Mouse (Mus musculus): ENCODE data around the gene Irf2bp2. TPM values are rescaled to one million over a fixed set of nuclear protein-coding genes. Genes with fewer than 3 reads are reported as not detected.

Irf2bp2 gene
- polyA plus RNA-seq (2015; fragmentation: Nextera tagmentation; extraction: Ambion mirVana): 14.9 and 20.3 TPM in 2 replicates

DNA sequence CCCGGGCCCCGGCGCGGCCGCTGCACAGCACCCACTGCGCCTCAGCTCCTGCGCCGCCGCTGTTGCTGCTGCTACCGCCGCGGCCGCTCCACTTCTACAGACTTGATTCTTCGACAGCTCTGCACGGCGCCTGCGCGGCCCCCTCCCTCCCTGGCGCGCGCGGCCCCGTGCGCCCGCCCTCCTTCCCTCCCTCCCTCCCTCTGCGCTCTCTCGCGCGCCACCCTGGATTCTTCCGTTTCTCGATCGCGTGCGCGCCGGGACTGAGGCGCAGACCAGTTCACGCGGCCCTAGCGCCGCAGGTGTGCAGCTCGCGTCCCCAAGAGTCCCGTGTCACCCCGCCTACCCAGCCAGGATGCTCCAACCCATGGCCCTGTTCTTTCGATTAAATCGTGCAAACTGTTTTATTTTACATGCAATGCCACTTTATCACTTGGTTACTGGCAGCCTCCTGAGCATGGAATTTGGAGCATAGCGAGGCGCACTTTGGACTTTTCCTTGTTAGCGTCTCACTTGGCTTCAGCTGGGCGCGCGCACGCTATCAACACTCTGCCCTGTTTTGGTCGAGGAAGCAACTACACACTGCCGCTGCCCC is at the start of gene Irf2bp2:
Gene Irf2bp2, minus strand, starts transcription at position 98 of the 592 bp plus-strand sequence.
- peak; percentile 98 for DNase-seq (ENCODE audit: low spot score)

DNA sequence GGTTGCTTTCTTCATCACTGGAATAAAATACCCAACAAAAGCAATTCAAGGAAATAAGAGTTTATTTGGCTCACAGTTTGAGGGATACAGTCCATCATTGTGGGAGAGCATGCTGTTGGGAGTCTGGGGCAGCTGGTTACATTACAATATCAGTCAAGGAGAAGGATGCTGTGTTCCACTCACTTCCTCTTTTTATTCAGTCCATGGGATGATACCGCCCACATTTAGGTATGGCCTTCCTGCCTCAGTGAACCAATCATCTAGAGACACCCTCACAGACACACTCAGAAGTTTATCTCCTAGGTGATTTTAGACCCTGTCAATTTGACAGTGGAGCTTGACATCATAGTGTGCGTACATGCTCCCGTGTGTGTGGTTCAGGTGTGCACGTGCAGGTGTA is 48.9 kb upstream of the Irf2bp2 start:
- no peak for DNase-seq (ENCODE audit: low spot score)

DNA sequence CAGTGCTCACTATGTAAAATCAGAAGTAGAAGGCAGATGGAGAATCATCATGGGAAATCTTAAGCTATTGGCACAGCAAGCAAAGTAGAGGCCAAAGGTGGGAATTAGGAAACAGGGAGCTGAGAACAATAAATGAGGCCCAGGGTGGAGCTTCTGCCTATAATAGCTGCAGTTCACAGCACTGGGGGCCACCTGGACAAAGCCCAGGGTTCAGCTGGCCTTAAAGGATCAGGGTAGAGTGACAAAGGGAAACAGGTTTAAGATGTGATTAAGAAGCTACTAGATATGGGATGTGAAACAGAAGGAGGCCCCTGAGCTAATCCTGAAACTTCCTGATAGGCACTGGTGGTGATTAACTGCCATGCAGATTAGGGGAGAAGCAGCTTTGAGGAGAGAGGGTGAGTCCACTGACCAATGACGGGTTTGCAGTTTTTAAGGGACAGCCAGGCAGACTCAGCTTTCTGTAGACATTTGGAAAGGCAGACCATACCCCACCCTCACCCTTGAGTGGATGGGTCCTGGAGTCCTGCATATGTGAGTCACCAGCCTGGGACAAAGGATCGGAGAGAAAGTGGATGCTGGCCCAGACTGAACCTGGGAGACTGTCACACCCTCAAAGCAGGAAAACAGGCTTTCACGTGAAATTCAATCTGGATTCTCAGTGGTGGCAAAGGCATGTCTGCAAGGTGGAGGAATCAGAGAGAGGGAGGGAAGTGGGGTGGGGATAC is 47.9 kb upstream of the Irf2bp2 start:
- no peak for DNase-seq (ENCODE audit: low spot score)

DNA sequence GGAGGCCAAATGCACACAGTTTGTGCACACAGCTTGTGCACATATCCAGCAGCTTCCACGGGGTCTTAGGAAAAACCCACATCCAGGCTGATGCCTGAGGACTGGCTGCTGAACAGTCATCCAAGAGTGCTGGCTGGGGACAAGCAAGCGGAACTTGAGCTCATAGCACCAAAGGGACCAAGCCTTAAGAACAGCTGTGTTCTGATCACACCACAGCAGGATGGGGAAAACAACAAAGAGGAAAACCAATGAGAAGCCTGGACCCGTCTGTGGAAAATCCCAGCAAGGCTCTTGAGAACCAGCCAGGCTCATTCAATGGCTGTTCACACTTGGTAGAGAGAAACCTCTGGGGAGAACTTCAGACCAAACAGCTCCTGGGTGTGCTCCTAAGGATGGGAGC is 45.4 kb upstream of the Irf2bp2 start:
- no peak for DNase-seq (ENCODE audit: low spot score)

DNA sequence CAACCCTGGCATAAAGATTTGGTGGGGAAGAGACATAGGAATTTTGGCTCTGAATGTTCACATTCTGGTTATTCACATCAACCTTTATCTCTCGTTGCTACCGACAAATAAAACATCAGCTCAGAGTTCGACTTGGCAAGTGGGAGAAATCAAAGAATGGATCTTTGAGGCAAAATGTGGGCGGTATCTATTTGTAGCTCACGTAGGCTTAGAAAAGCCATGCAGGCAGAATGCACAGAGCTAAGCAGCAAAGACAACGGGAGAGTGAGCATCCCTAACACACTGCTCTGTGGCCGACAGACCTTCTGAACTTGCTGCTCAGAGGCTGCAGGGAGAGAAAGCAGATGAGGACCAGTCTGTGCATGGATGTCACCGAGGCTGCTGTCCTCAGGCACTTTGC is 44.2 kb upstream of the Irf2bp2 start:
- no peak for DNase-seq (ENCODE audit: low spot score)

DNA sequence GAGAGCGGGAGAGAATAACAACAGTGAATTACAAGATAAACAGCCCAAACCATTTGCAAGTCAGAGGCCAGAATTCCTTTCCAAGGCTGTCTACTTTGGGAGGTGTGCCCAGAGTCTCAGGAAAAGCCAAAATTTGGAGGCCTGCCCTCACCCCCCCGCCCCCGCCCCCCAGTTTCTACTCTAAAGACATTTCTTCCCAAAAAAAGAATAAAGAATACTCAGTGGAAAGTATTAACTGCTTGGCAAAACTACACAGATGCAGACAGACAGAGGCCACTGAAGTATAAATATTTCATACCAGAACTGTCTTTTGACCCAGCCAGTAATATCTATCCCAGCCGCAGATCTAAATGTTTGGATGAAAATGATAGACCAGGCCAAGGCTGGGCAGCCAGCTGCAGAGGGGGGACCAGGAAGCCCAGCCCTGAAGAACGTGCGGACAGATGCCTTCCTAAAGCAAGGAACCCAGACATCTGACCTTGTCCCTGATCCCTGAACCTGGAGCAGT is 40.8 kb upstream of the Irf2bp2 start:
- DNase-seq (ENCODE audit: low spot score): no peak

DNA sequence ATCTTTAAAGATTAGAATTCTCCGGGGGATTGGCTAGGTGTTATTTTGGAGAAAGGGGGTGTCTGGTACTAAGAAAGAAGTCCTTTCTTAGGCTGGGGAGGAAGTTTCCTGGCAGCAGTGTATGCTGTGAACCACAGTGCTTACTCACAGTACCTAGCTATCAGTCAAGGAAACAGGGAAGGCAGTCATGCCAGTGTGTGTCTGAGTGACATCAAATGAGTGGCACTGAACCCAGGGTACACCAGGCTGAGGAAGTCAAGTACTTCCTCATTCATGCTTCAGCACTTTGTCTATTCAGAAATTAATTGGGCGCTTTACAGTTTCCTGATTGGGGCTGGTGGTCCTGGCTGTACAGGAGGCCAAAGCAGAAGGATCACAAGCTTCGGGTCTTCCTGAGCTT is 34.8 kb upstream of the Irf2bp2 start:
- DNase-seq (ENCODE audit: low spot score): no peak

DNA sequence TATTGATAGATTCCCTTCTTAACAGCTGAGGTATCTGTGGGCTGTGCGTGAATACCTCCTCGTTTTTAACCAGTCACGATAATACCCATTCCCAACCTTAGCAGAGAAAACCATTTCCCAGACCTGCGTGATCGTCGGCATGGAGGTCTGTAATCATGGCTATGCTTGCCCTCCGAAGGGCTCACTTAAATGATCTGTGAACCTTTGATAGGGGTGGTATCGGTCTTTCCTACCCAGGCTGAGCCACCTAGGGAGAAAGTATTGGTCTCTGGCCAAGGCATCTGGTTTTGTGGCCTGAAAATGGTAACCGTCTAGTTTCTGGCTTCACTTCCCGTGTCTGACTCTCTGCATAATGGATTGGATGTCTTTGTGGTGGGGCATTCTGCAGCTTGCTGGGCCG is 32.6 kb upstream of the Irf2bp2 start:
- no peak for DNase-seq (ENCODE audit: low spot score)

DNA sequence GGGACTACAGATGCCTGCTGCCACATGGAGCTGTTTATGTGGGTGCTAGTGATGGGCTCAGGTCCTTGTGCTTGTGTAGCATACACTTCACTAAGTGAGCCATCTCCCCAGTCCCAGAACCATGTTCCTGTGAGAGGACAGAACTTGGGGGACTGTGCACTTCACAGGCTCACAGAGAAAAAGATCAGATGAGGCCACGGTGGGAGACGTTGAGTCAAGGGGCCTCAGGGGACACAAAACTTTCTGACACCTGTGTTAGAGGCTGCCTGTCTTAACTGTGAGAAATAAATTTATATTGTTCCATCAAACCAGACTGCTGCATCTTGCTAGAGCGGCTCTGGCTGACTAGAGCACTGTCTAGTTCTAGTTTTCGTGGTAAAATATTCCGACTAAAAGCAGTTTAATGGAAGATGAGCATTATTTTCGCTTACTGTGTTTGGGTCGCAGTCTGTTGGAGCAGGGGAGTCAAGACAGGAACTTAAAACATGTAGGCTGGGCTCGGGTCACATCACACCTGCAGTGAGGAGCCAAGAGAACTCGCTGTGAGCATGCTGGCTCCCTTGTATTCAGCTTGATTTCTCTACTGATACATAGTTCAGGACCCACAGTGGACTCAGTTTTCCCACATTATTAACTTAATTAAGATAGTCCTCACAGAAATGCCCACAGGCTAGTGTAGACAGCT is 28.5 kb upstream of the Irf2bp2 start:
- peak; percentile 61 for DNase-seq (ENCODE audit: low spot score)

DNA sequence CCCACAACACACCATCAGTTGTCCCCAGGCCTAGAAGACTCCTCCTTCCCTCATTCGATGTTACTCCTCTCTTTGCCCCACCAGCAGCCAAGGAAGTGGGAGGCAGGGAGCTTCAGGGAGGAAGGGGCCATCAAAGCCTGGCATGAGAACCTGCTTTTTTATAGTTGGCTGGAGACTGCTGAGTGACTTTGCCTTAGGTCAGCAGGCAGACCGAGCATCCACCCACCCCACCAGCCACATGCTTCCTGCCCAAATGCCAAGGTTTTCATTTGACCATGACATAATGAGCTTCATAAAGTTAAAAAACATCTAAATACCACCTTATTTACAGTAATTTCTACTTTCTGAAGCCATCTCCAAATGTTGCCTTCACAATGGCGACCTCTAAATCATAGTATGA is 26.9 kb upstream of the Irf2bp2 start:
- no peak for DNase-seq (ENCODE audit: low spot score)

DNA sequence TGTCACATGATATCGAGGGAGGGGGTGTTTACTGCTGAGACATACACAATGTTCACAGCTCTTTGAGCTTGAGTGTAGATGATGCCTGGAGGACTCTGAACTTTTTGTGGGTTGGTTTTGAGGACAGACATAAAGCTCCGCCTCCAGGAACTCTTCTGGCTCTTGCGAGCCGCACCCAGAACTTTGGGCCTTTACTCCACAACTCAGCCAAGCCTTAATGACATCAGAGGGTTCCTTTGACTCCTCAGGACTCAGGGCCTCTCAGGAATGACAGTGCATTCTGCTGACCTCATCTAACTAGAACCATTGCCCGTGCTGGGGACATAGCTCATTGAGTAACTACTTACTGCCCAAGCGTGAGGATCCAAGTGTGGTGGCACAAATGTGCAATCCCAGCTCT is 25.7 kb upstream of the Irf2bp2 start:
- no peak for DNase-seq (ENCODE audit: low spot score)

DNA sequence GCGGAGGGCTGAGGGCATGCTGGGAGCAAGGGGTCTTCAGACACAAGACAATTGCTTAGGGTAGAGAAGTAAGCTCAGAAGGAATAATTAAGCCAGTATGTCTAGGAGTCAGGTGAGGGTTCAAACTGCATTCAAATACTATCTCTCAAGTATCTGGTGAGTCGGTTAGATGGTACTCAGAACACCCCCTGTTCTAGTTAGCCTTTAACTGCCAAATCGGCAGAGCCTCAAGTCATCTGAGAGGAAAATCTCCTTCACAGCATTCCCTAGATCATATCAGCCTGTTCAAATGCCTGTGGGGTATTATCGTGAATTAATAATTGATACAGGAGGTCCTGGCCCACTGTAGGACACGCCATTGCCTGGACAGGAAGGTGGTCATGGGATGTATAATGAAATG is 23.9 kb upstream of the Irf2bp2 start:
- DNase-seq (ENCODE audit: low spot score): no peak

DNA sequence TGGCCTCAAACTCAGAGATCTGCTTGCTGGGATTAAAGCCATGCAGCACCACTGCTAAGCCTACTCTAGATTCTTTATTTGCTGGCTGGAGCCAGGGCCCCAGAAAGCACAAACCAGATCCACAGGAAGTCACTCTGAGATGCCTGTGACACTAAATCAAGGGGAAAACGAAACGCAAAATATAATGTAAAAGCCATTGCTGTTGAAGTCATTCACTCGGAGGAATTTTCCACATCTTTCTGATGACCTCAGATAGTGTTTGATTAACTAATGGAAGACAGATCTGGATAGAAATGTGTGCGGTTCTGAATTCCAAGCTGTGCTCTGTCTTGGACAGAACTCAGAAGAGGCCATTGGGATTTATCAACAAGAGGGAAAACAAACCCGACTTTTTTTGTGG is 22.9 kb upstream of the Irf2bp2 start:
- no peak for DNase-seq (ENCODE audit: low spot score)

DNA sequence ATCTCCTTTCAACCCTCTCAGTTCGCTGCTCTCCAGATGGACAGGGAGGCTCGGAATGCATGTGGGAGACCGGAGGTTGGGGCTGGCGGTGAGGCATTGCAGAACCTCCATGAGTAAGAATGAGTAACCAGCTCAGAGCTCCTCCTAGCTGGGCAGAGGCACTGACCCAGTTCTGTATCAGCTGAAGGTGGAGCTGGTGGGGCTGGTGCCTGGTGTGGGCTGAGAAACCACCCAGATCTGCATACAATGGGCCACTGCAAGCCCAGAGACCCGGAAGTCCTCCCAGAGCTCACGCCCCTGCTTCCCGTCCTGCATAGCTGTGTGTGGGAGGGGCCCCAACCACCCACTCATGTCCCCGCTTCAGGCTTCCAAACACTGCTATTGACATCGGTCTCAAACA is 22.0 kb upstream of the Irf2bp2 start:
- DNase-seq (ENCODE audit: low spot score): peak; percentile 45

DNA sequence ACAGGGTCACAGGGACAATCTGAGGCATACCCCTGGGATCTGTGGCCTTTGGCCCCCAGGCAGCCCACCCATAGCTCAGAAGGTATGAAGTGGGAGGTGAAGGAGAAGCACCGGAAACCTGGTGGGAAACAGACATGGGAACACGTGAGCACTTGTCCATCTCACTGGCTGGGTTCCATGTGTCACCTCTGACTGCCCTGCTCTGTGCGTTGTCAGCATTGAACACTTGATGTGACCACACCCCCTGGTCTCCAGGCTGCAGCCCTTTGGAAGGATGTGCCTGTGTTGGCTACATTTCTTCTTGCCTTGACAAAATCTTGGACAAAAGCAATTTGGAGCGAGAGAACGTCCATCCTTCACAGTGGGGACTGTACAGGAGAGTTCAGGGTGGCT is 20.9 kb upstream of the Irf2bp2 start:
- no peak for DNase-seq (ENCODE audit: low spot score)

DNA sequence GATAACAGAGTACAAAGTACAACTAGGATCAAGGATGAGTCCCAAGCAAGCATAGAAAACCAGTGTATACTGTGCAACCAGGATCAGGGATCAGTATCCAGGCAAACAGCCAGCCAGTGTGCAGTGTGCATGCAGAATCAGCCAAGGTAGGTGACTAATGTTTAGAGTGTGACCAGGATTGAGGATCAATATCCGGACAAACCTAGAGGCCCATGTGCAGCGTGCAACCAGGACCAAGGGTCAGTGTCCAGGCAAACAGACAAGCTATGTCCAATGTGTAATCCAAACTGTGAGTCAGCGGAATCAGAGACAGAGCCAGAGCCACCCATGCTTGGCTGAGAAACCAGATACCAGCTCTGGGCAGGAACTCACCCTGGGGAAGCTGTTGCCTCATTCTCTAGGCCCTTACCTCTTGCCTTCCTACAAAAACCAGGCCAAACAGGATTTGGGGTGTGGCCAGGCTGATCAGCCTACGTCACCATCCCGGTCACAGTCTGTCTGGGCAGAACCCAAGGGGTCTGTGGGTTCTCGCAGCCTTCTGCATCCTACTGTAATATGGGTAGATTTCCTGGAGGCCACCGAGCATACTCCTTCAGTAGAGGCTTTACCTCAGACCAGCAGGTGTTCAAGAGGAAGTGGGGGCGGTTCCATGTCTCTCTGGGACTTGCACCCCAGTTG is 20.4 kb upstream of the Irf2bp2 start:
- peak; percentile 68 for DNase-seq (ENCODE audit: low spot score)

DNA sequence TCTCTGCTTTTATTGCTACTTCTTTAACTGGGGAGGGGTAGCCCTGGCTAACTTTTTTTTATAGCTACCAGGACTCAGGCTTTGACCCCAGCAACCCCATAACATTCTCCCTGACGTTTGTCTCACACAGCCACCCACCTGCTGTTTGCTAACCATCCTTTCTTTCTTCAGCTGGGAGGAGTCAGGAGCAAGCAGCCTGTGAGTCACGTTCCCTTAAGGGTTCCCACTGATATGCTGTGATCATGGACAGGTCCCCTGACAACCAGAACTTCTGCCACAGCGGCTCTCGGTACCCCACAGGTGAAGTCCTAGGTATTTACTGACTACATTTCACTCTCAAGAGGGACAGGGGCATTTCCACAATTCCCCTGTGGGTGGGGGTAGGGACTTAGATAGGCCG is 19.4 kb upstream of the Irf2bp2 start:
- DNase-seq (ENCODE audit: low spot score): no peak

DNA sequence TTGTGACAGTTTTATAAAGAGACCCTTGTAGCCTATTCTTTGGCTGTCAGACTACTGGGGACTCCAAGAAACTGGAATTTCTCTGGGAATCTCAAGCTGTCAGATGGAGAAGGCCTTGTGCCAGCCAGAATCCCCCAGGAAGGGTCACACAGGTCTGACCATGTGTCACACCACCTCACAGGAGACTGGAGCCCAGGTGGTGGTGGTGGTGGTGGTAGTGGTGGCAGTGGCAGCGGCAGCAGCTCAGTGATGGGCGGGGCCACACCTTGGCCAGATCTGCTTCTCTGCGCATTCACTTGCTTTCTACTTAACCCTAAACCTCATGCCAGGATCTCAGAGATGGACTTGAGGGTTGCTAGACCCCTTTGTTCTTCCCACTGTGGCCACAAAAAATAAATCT is 19.0 kb upstream of the Irf2bp2 start:
- DNase-seq (ENCODE audit: low spot score): no peak

DNA sequence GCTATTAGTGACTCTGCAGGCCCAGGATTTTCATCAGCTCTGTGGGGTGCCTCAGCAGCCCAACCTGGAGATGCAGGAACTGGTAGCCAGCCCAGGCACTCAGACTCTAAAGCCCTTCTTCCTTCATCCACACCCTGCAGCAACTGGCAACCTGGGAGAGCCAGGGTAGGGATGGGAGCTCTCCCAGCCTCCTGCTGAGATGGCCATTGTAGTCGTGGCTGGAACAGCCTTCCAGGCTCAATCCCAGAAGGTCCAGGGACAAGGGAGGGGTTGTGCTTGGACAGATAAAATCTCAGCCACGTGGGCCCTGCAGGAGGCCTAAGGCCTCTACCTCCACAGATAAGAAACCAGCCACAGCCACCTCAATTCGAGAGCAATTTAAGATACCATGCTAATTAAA is 16.9 kb upstream of the Irf2bp2 start:
- no peak for DNase-seq (ENCODE audit: low spot score)

DNA sequence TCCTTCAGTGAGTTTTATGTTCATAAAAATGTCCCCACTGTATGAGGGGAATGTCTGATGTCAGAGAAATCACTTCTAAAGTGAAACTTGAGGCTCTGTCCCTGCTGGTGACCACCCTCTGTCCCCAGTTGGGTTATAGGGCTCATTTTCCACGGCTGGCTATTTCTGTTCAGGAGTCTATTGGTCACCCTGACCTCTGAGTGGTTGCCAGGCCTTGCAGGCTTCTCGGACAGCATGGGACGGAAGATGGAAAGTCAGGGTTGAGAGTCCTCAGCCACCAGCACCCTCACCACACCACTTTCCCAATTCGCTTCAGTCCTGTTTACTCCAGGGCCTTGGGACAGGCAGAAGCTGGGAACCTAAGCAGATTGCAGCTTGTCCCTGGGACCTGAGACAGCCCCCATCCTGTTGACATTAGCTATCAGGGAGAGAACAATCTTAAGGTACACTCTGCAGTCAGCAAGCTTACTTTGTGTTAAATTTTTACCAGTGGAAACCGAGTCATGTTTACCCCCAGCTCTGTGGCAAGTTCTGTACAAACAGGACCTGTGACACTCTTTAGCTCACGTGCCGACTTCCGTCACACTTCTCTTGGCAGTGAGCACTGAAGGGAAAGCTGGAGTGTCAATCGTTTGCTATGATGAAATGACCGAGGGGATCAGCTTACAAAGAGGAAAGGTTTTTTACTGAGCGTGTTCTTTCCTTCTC is 15.9 kb upstream of the Irf2bp2 start:
- no peak for DNase-seq (ENCODE audit: low spot score)

DNA sequence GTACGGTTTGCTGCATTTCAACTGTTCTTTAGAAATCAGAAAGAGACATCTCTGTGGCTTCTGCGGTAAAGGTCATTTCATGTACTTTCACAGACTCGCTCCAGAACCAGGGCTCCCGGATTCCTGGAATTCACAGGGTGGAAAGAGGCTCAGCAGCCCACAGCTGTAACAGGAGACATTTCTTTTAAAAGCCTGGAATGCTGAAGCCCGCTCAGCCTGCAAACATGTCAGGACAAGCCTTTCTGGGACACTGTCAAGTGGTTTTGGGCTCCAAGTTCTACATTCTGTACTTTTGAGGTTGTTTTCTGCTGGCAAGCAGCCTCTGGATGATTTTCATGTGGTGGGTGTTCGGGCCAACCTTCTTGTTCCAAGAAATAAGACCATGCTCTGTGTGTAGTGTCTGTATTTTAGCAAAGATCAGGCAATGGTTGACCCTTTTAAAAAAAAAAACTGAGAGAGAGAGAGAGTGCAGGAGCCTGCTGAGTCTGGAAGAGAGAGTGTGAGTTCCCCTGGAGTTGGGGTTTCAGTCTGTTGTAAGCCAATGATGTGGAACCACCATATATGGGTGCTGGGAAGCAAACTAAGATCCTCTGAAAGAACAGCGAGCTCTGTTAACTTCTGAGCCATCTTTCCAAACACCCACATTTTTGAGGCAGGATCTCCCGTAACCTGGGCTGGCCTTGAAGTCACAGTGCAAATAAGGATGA is 9.6 kb upstream of the Irf2bp2 start:
- no peak for DNase-seq (ENCODE audit: low spot score)

All from thymus, postnatal 0 days (tissue).